Mouse (Mus musculus) liver, adult 2 months (tissue): ENCODE measurements at regions not wholly inside any gene's neighbourhood (a gene's known extent, or its start where the extent isn't known, plus 50 kb on each side); places are given as distances from the start of the nearest gene placed in this dataset.

ENCODE experiments used
- CTCF ChIP-seq: fragments of 200-500 bp; IDR thresholded peaks from 2 replicates; pipeline ENCODE4 v1.5.1; 2011; ENCODE audit warnings: low read depth, low read length, control low read depth
- POLR2A ChIP-seq: fragments of 200-500 bp; IDR thresholded peaks from 2 replicates; pipeline ENCODE4 v1.6.1; 2011; ENCODE audit warnings: low read length, control low read depth; ENCODE audit not compliant: insufficient read depth; ENCODE audit errors: extremely low read depth

- TF ChIP-seq CTCF, result no peak
- TF ChIP-seq POLR2A, result no peak
These were observed 236.5 kb downstream of the Lrriq3 start for GRCm38 (mm10) chr3:155329701-155330100.
